Mouse (Mus musculus): ENCODE results near the gene Has1. TPM values are rescaled to one million over a fixed set of nuclear protein-coding genes. Genes with fewer than 3 reads are reported as not detected.

The Has1 gene
- polyA plus RNA-seq (2015; fragmentation: Nextera tagmentation; extraction: Ambion mirVana) = 1.4 and 1.5 TPM in 2 replicates

- 16% methylated on average over 8 of the region's 8 CpGs for WGBS
- peak within 1 kb of the TSS; percentile 28; the same call in 1 of the 2 replicates for H3K27ac ChIP-seq (replicated peaks)
These were observed at the start of gene Has1 for GRCm38 (mm10) chr17:17855064-17855838. Gene Has1, minus strand, starts transcription at chr17:17855205.

DNA sequence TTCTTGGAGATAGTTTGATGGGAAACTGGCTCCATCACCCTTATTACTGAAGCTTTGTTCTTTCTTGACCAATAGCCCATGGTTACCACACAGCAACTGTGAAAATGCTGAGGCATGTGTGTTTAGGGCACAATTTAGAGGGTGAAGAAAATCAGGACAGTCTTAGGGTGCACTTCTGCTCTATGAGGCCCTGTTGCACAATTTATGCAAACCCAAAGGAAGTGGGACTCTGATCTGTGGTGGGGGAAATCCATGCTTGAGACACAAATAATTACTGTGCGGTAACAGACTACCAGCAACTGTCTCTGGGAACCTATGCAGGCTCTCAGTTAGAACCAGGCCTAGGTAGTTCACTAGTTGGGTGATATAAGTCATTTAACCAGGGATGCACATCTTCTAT, 45.8 kb upstream of the Has1 start:
- H3K36me3 ChIP-seq = no peaks in the 10 kb centered on the region
- WGBS = 92% methylated on average over 1 of the region's 1 CpGs

More at GRCm38 (mm10) chr17:17855064-17855838, at the start of gene Has1:
- H3K36me3 ChIP-seq = no peaks in the 10 kb centered on the region
- H3K9me3 ChIP-seq (replicated peaks) = no peaks in the 10 kb centered on the region
- H3K4me2 ChIP-seq (replicated peaks) = no peak within 1 kb of the TSS; the same call in 1 of the 2 replicates
- H3K9ac ChIP-seq = no peak within 1 kb of the TSS
- peaks cover 5% of the 10 kb centered on the region; the same call in 1 of the 2 replicates for H3K27me3 ChIP-seq
- no peak for ATAC-seq (ENCODE audit: insufficient number of reproducible peaks, low FRiP score, low TSS enrichment, low read depth)
- H3K4me3 ChIP-seq (replicated peaks) = no peak within 1 kb of the TSS
- peaks cover 10% of the 10 kb centered on the region; the same call in 1 of the 2 replicates for H3K4me1 ChIP-seq

DNA sequence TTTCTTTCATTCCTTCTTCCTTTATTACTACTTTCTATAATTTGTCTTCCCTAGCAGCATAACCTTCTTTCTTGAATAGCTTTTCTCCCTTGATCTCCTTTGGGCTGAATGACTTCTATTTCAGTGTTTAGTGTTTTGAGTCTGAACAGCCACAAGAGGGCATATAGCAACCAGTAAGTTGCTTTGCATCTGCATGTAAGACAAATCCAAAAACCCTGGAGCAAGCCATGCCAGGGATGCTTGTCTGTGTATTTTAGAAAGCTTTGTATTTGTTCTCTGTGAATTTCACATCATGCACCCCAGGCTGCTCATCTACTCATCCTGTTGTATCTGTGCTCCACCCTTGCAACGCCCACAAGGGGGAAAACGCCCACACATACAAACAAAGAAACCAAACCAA, 44.3 kb upstream of the Has1 start:
- Histone ChIP-seq H3K4me2 (replicated peaks) (no peak overlapping the region), H3K36me3 (no peaks in the 10 kb centered on the region), H3K9me3 (replicated peaks) (no peaks in the 10 kb centered on the region), H3K27ac (replicated peaks) (no peak overlapping the region), H3K4me1 (no peaks in the 10 kb centered on the region), H3K4me3 (replicated peaks) (no peak overlapping the region), H3K9ac (no peak overlapping the region), H3K27me3 (no peaks in the 10 kb centered on the region)
- no peak for ATAC-seq (ENCODE audit: insufficient number of reproducible peaks, low FRiP score, low TSS enrichment, low read depth)
- 75% methylated on average over 2 of the region's 2 CpGs for WGBS

More for the DNA sequence above, 45.8 kb upstream of the Has1 start:
- H3K9me3 ChIP-seq (replicated peaks) = no peaks in the 10 kb centered on the region
- no peak overlapping the region for H3K4me2 ChIP-seq (replicated peaks)
- no peak overlapping the region for H3K4me3 ChIP-seq (replicated peaks)
- no peaks in the 10 kb centered on the region for H3K4me1 ChIP-seq
- no peak for ATAC-seq (ENCODE audit: insufficient number of reproducible peaks, low FRiP score, low TSS enrichment, low read depth)
- H3K9ac ChIP-seq = no peak overlapping the region
- no peaks in the 10 kb centered on the region for H3K27me3 ChIP-seq
- no peak overlapping the region for H3K27ac ChIP-seq (replicated peaks)

- no peak overlapping the region for H3K9ac ChIP-seq
- no peaks in the 10 kb centered on the region for H3K9me3 ChIP-seq (replicated peaks)
- H3K27me3 ChIP-seq = no peaks in the 10 kb centered on the region
- H3K4me1 ChIP-seq = no peaks in the 10 kb centered on the region
- ATAC-seq (ENCODE audit: insufficient number of reproducible peaks, low FRiP score, low TSS enrichment, low read depth) = no peak
- H3K27ac ChIP-seq (replicated peaks) = no peak overlapping the region
- no peak overlapping the region for H3K4me3 ChIP-seq (replicated peaks)
- WGBS = 0% methylated on average over 4 of the region's 4 CpGs
- no peaks in the 10 kb centered on the region for H3K36me3 ChIP-seq
- H3K4me2 ChIP-seq (replicated peaks) = no peak overlapping the region
These were observed 41.0 kb upstream of the Has1 start for GRCm38 (mm10) chr17:17896039-17896438.

DNA sequence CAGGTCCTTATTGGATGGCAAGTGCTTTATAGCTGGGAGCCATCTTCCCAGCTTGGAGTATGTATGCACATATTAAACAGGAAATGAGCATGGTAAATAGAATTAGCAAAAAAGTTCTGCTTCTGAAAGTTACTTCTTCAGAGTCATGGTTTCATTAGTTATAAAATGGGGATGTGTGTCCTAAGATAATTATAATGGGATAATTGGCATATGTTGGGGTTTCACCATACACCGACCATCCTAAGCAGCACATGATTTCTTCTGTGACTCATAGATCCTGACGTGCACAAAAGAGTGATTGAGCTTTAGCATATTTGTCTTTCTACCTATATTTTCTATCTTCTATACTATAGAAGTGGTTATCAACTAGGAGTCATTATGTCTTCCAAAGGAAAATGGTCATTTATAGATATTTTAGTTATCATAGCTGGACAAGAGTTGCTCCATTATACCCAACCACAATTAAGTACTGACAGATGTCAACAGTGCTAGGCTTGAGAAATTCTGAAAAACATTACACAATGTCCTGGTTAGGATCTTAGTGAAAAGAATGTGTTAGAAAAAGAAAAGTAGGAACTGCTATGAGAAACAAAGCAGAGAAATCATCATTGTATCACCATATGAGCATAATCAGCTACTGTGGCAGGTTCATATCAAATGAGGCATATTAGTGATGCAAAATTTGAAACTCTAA, 34.9 kb upstream of the Has1 start:
- 74% methylated on average over 2 of the region's 2 CpGs for WGBS
- ATAC-seq (ENCODE audit: insufficient number of reproducible peaks, low FRiP score, low TSS enrichment, low read depth) = no peak
- H3K9ac ChIP-seq = no peak overlapping the region
- no peaks in the 10 kb centered on the region for H3K27me3 ChIP-seq
- no peak overlapping the region for H3K4me2 ChIP-seq (replicated peaks)
- no peaks in the 10 kb centered on the region for H3K4me1 ChIP-seq
- H3K4me3 ChIP-seq (replicated peaks) = no peak overlapping the region
- H3K27ac ChIP-seq (replicated peaks) = no peak overlapping the region
- H3K36me3 ChIP-seq = no peaks in the 10 kb centered on the region
- H3K9me3 ChIP-seq (replicated peaks) = no peaks in the 10 kb centered on the region

DNA sequence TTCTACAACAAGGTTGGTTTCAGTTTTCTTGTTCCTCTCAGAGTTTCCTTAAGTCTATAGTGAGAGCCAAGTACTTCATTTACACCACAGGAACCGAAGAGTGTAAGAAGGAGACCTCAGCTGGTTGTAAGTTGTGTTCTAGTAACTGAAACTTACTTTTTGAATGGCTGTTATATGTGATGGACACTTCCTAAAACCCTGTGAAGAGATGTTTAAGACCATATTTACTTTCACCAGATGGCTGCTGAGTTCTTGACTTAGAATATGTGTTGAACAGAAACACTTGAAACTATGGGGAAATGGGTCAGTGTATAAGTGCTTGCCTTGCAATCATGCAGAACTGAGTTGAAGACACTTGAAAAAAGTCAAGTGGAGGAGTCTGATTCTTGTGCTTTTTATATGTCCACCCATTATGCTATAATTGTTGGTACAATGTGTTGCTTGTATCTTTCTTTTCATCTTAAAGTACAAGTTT, 32.8 kb upstream of the Has1 start, which contains the start of the genes Fpr2 and Fpr3:
Gene Fpr2 (plus strand): TSS at position 51 of the 475 bp plus-strand sequence.
Gene Fpr3 (plus strand): TSS at position 79 of the 475 bp plus-strand sequence.
- ATAC-seq (ENCODE audit: insufficient number of reproducible peaks, low FRiP score, low TSS enrichment, low read depth) = no peak
- H3K4me2 ChIP-seq (replicated peaks) = no peak within 1 kb of the TSS
- H3K9ac ChIP-seq = no peak within 1 kb of the TSS
- WGBS = 49% methylated on average over 1 of the region's 1 CpGs
- no peaks in the 10 kb centered on the region for H3K9me3 ChIP-seq (replicated peaks)
- no peaks in the 10 kb centered on the region for H3K27me3 ChIP-seq
- no peaks in the 10 kb centered on the region for H3K4me1 ChIP-seq
- no peaks in the 10 kb centered on the region for H3K36me3 ChIP-seq
- H3K27ac ChIP-seq (replicated peaks) = no peak within 1 kb of the TSS
- H3K4me3 ChIP-seq (replicated peaks) = no peak within 1 kb of the TSS

- 51% methylated on average over 1 of the region's 1 CpGs for WGBS
- Histone ChIP-seq H3K9ac (no peak within 1 kb of the TSS), H3K4me1 (no peaks in the 10 kb centered on the region), H3K27ac (replicated peaks) (no peak within 1 kb of the TSS), H3K36me3 (no peaks in the 10 kb centered on the region), H3K27me3 (no peaks in the 10 kb centered on the region), H3K4me3 (replicated peaks) (no peak within 1 kb of the TSS), H3K4me2 (replicated peaks) (no peak within 1 kb of the TSS), H3K9me3 (replicated peaks) (no peaks in the 10 kb centered on the region)
- ATAC-seq (ENCODE audit: insufficient number of reproducible peaks, low FRiP score, low TSS enrichment, low read depth) = no peak
These were observed 28.8 kb upstream of the Has1 start, which contains the start of gene Fpr1 for GRCm38 (mm10) chr17:17883840-17884239. Gene Fpr1, minus strand, starts transcription at chr17:17883940.

GRCm38 (mm10) chr17:17882672-17883071, 27.7 kb upstream of the Has1 start:
- Histone ChIP-seq H3K36me3 (no peaks in the 10 kb centered on the region), H3K9me3 (replicated peaks) (no peaks in the 10 kb centered on the region), H3K4me2 (replicated peaks) (no peak overlapping the region), H3K4me1 (no peaks in the 10 kb centered on the region), H3K27me3 (no peaks in the 10 kb centered on the region), H3K4me3 (replicated peaks) (no peak overlapping the region), H3K9ac (no peak overlapping the region), H3K27ac (replicated peaks) (no peak overlapping the region)
- no peak for ATAC-seq (ENCODE audit: insufficient number of reproducible peaks, low FRiP score, low TSS enrichment, low read depth)
- WGBS = 84% methylated on average over 3 of the region's 3 CpGs

- WGBS = 79% methylated on average over 1 of the region's 1 CpGs
- no peak for ATAC-seq (ENCODE audit: insufficient number of reproducible peaks, low FRiP score, low TSS enrichment, low read depth)
These were observed 24.3 kb upstream of the Has1 start for GRCm38 (mm10) chr17:17879347-17879746.

DNA sequence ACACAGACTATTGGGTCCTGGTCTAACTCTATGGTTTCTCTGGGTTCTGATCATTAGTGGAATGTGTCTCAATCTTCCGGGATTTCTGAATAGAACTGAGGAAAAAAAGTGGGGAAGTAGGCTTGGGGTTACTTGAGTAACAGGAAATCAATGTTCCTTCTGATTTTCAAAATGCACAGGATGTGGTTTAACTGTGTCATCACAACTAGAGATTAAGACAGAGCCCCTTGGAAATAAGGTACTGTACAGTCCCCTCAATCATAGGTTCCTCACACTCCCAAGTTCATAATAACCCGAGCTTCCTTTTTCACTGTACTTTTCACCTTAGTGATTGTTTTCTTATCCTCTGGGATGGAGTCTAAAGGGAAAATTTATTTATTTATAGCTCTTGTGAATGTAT, 16.7 kb upstream of the Has1 start:
- H3K4me2 ChIP-seq (replicated peaks) = no peak overlapping the region
- H3K4me1 ChIP-seq = no peaks in the 10 kb centered on the region
- no peaks in the 10 kb centered on the region for H3K36me3 ChIP-seq
- H3K4me3 ChIP-seq (replicated peaks) = no peak overlapping the region
- 79% methylated on average over 2 of the region's 2 CpGs for WGBS
- no peak overlapping the region for H3K9ac ChIP-seq
- no peaks in the 10 kb centered on the region for H3K27me3 ChIP-seq
- no peak overlapping the region for H3K27ac ChIP-seq (replicated peaks)
- H3K9me3 ChIP-seq (replicated peaks) = no peaks in the 10 kb centered on the region; the same call in 1 of the 2 replicates
- ATAC-seq (ENCODE audit: insufficient number of reproducible peaks, low FRiP score, low TSS enrichment, low read depth) = no peak

More at GRCm38 (mm10) chr17:17879347-17879746, 24.3 kb upstream of the Has1 start:
- no peak overlapping the region for H3K4me3 ChIP-seq (replicated peaks)
- no peaks in the 10 kb centered on the region for H3K27me3 ChIP-seq
- no peak overlapping the region for H3K27ac ChIP-seq (replicated peaks)
- H3K9ac ChIP-seq = no peak overlapping the region
- no peaks in the 10 kb centered on the region for H3K36me3 ChIP-seq
- H3K9me3 ChIP-seq (replicated peaks) = no peaks in the 10 kb centered on the region
- no peak overlapping the region for H3K4me2 ChIP-seq (replicated peaks)
- no peaks in the 10 kb centered on the region for H3K4me1 ChIP-seq

- Histone ChIP-seq H3K9ac (no peak overlapping the region), H3K4me1 (no peaks in the 10 kb centered on the region), H3K4me2 (replicated peaks) (no peak overlapping the region), H3K9me3 (replicated peaks) (no peaks in the 10 kb centered on the region; the same call in 1 of the 2 replicates), H3K4me3 (replicated peaks) (no peak overlapping the region), H3K27me3 (no peaks in the 10 kb centered on the region), H3K36me3 (no peaks in the 10 kb centered on the region), H3K27ac (replicated peaks) (no peak overlapping the region)
- no peak for ATAC-seq (ENCODE audit: insufficient number of reproducible peaks, low FRiP score, low TSS enrichment, low read depth)
- 79% methylated on average over 2 of the region's 2 CpGs for WGBS
These were observed 16.0 kb upstream of the Has1 start for GRCm38 (mm10) chr17:17870892-17871550.
